Mouse (Mus musculus): ENCODE results near the gene Gtf2i.

Gene Gtf2i

GRCm38 (mm10) chr5:134214021-134214806 lies 100.3 kb downstream of the Gtf2i start:
- DNase-seq (ENCODE audit: low read depth, low spot score) = no peak

DNA sequence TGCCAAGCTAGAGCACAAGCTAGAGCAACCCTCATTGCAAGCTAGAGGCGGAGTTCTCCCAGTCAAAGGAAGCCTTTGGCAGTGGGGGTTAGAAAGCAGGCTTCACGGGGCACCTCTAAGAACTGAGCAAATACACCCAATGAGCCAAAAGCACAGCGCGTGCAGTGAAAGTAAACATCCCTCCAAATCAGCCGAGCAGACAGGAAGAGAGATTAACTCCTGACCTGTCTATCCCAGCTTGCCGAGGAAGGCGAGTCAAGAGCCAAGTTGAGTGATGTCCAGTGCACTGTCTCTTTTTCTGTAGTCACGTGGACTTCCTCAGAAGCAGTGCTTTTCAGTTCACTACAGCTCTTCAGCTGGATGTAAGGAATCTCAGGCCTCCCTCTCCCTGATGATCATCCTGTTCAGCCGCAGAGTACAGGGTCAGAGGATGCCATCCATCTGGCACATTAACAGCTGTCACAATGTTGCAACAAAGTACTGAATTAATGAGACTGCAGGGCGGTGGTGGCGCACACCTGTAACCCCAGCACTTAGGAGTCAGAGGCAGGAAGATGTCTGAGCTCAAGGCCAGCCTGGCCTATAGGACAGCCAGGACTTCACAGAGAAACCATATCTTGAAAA lies 104.5 kb downstream of the Gtf2i start:
- DNase-seq (ENCODE audit: low read depth, low spot score) = no peak

DNA sequence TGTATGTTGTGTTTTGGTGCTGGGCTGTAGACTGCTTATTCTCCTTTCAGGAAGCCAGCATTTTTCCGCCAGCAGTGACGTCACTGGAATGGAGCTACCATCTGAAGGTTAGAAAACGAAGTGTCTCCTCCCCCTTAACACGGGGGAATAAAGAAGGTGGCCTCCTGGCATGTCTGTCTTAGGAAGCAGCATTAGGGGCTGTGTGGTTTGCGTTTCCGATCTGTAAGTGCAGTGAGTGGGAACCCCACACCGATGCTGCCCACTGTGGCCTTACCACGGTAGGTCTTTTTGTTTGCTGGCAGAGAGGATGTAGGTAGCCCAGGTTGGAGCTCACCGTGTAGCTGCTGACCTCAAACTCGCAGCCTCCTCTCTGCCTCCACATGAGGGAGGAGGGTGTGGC lies 107.8 kb downstream of the Gtf2i start:
- no peak for DNase-seq (ENCODE audit: low read depth, low spot score)

DNA sequence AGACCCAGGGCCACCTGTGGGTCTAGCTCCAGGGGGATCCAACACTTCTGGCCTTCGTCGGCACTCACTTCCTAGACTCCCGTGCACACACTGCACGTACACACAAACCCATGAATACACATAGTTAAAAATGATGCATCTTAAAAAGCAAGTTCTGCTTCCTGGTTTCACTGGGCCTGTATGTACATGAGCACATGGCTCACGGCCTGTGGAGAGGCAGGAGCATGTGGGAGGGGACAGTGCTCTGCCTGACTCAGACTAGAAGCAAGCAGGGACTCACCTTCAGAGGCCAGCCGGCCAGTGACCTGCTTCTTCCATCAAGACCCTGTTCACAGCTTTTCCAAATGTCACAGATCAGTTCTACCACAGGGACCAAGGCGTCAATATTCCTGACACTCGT lies 120.9 kb downstream of the Gtf2i start:
- no peak for DNase-seq (ENCODE audit: low read depth, low spot score)

DNA sequence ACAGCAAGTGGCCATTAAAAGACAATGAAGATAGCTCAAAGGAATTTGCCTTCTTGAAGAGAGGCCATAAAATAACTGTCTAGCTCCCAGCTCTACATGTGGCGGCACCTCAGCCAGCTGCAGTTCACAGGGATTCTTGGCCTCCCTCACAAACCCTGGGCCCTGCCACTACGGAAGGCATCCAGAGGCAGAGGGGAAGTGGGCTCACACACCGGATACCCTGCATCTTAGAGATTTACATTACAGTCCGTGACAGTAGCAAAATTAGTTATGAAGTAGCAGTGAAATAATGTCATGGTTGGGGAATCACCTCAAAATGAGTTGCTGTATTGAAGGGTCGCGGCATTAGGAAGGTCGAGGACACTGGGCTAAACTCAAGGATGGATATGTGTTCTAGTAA lies 126.0 kb downstream of the Gtf2i start:
- no peak for DNase-seq (ENCODE audit: low read depth, low spot score)
